Mouse (Mus musculus) lung, postnatal 0 days (tissue): ENCODE measurements around the gene 9130409I23Rik.

Source experiments
- CTCF ChIP-seq: IDR thresholded peaks from 2 replicates; pipeline ENCODE4 v1.5.1; 2016; ENCODE audit warnings: antibody characterized with exemption, mild to moderate bottlenecking
- EP300 ChIP-seq: IDR thresholded peaks from 2 replicates; pipeline ENCODE4 v1.6.1; 2016; ENCODE audit warnings: antibody characterized with exemption, mild to moderate bottlenecking, control low read depth

- no peak for TF ChIP-seq EP300
- no peak for TF ChIP-seq CTCF
Observed at GRCm38 (mm10) chr1:181015558-181015957, 35.5 kb upstream of the 9130409I23Rik start.
